Mouse (Mus musculus): ENCODE results near the gene Trim40.

- no peak for TF ChIP-seq POLR2A (IDR thresholded peaks at IDR 0.05; ENCODE audit: control insufficient read depth, extremely low read depth, insufficient read depth, low read length, poor library complexity)
- TF ChIP-seq CTCF (IDR thresholded peaks at IDR 0.05; ENCODE audit: borderline replicate concordance, control insufficient read depth, extremely low read depth, insufficient read depth, low read length, poor library complexity) = no peak
Measured at GRCm38 (mm10) chr17:36849992-36850391, 39.9 kb downstream of the Trim40 start.

Data from thymus, adult 2 months (tissue).